14 mouse cellular contexts compared by ENCODE assay signal in the genomic region with DNA sequence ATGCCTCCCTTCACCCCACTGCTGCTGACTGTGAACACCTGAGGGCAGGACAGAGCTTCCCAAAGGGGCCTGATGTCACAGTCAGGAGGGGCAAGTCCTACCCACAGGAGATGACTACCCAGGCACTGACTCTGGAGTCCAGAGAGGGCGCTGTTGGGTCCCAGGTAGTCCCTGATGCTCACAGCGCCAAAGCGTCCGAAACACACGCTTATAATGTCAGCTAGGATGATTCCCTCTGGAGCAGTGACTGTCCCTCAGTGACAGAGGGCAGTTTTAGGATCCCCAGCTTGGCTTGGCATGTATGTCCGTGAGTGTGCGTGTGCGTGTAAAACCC. TPM values are rescaled to one million over a fixed set of nuclear protein-coding genes. Genes with fewer than 3 reads are reported as not detected.
DNase-seq lines count a peak whose midpoint lies in the region; ATAC-seq and TF ChIP-seq lines count a peak whose summit lies in the region.
"Had no signal": no experiment of that assay in that cellular context is flagged by ENCODE, and none has a peak within 500 bp of the region (broad histone marks: within the 10 kb centered on the region; RNA-seq: fewer than 3 reads in every experiment).

No protein-coding gene starts in this region.

- H3K4me2 ChIP-seq in intestine, postnatal 0 days (replicated peaks; ENCODE audit: low read depth) = no peak overlapping the region
- H3K4me2 ChIP-seq in intestine, embryonic 16.5 days (ENCODE audit: low read depth, low read length) = no peak overlapping the region
- H3K4me2 ChIP-seq: forebrain, embryonic 12.5 days; lung, embryonic 15.5 days had no signal

- 0 out of 2 replicates have a peak overlapping the region, but pooled peaks have one; percentile 7 for H3K9ac ChIP-seq in intestine, postnatal 0 days (ENCODE audit: low read depth, low read length)
- H3K9ac ChIP-seq in intestine, embryonic 16.5 days (ENCODE audit: low read depth, low read length) = no peak overlapping the region
- H3K9ac ChIP-seq: forebrain, embryonic 12.5 days; lung, embryonic 15.5 days had no signal

- H3K4me3 ChIP-seq in intestine, postnatal 0 days (ENCODE audit: low read depth, low read length) = no peak overlapping the region
- H3K4me3 ChIP-seq in intestine, embryonic 16.5 days (ENCODE audit: low read length) = no peak overlapping the region
- no peak overlapping the region for H3K4me3 ChIP-seq in thymus, adult 2 months (ENCODE audit: control insufficient read depth, insufficient read depth, low read length)
- H3K4me3 ChIP-seq: forebrain, embryonic 12.5 days; lung, embryonic 15.5 days had no signal

- no peak for TF ChIP-seq POLR2A in thymus, adult 2 months (IDR thresholded peaks at IDR 0.05; ENCODE audit: control insufficient read depth, extremely low read depth, insufficient read depth, low read length, poor library complexity)

- H3K4me1 ChIP-seq in intestine, postnatal 0 days (replicated peaks; ENCODE audit: control insufficient read depth, insufficient read depth, low read length) = no peaks in the 10 kb centered on the region
- H3K4me1 ChIP-seq in intestine, embryonic 16.5 days (ENCODE audit: control insufficient read depth, insufficient read depth, low read length) = peaks cover 61% of the 10 kb centered on the region
- peaks cover 30% of the 10 kb centered on the region for H3K4me1 ChIP-seq in thymus, adult 2 months (replicated peaks; ENCODE audit: control insufficient read depth, insufficient read depth, low read length)

- TF ChIP-seq CTCF in intestine, postnatal 0 days (IDR thresholded peaks at IDR 0.05; ENCODE audit: low read depth) = peak; percentile 51
- peak; percentile 24; the same call in 1 of the 2 replicates for TF ChIP-seq CTCF in thymus, adult 2 months (IDR thresholded peaks at IDR 0.05; ENCODE audit: borderline replicate concordance, control insufficient read depth, extremely low read depth, insufficient read depth, low read length, poor library complexity)

- peaks cover 33% of the 10 kb centered on the region; the same call in 1 of the 2 replicates for H3K36me3 ChIP-seq in intestine, postnatal 0 days (ENCODE audit: control insufficient read depth, insufficient read depth)
- H3K36me3 ChIP-seq in intestine, embryonic 16.5 days (ENCODE audit: control insufficient read depth, insufficient read depth, low read length) = peaks cover 16% of the 10 kb centered on the region
- H3K36me3 ChIP-seq in thymus, adult 2 months (ENCODE audit: control insufficient read depth, insufficient read depth, low read length) = no peaks in the 10 kb centered on the region
- H3K36me3 ChIP-seq: G1E had no signal

- WGBS in intestine, postnatal 0 days = 93% methylated on average over 8 of the region's 8 CpGs
- 83% methylated on average over 8 of the region's 8 CpGs for whole genome bisulfite sequencing in intestine, embryonic 16.5 days
- 97% methylated on average over 8 of the region's 8 CpGs for WGBS in thymus, adult 2 months

- no peak overlapping the region; the same call in 1 of the 2 replicates for H3K27ac ChIP-seq in intestine, postnatal 0 days (ENCODE audit: low read depth, low read length)
- H3K27ac ChIP-seq in intestine, embryonic 16.5 days (ENCODE audit: low read length) = no peak overlapping the region
- no peak overlapping the region for H3K27ac ChIP-seq in thymus, adult 2 months (ENCODE audit: control insufficient read depth, insufficient read depth, low read length)
- H3K27ac ChIP-seq: forebrain, embryonic 12.5 days; lung, embryonic 15.5 days had no signal

- no peak for ATAC-seq in intestine, postnatal 0 days
- no peak for ATAC-seq in intestine, embryonic 16.5 days

- no peaks in the 10 kb centered on the region for H3K27me3 ChIP-seq in intestine, postnatal 0 days (replicated peaks; ENCODE audit: control insufficient read depth, insufficient read depth, low read length)
- no peaks in the 10 kb centered on the region for H3K27me3 ChIP-seq in intestine, embryonic 16.5 days (replicated peaks; ENCODE audit: control insufficient read depth, insufficient read depth, low read length)
- no peaks in the 10 kb centered on the region for H3K27me3 ChIP-seq in thymus, adult 2 months (ENCODE audit: control insufficient read depth, insufficient read depth, low read length)
- H3K27me3 ChIP-seq: forebrain, embryonic 12.5 days; lung, embryonic 15.5 days had no signal

- H3K9me3 ChIP-seq in intestine, postnatal 0 days (ENCODE audit: control insufficient read depth) = no peaks in the 10 kb centered on the region
- no peaks in the 10 kb centered on the region for H3K9me3 ChIP-seq in intestine, embryonic 16.5 days (ENCODE audit: control insufficient read depth, low read length)
- H3K9me3 ChIP-seq: forebrain, embryonic 12.5 days; lung, embryonic 15.5 days had no signal

- no peak for DNase-seq in thymus, adult 2 months
- no peak for DNase-seq in thymus, postnatal 25 days
- peak; percentile 79 for DNase-seq in ZHBTc4 (ENCODE audit: low read depth, low spot score)
- no peak for DNase-seq in adrenal gland, postnatal 36 days
- DNase-seq in testis, postnatal 10 days (ENCODE audit: low spot score) = no peak
- DNase-seq: gastrocnemius, postnatal 14 days; layer of hippocampus, postnatal 36 days; thymus, postnatal 36 days had no signal

RNA-seq across cellular contexts. Expression of a gene that starts 14.0 kb away (rescaled TPM):
- polyA plus RNA-seq in intestine, postnatal 0 days (2015; fragmentation: Nextera tagmentation; extraction: Ambion mirVana) = 13.9 and 14.0 TPM in 2 replicates
- polyA plus RNA-seq in intestine, embryonic 16.5 days (2015; fragmentation: Nextera tagmentation; extraction: Ambion mirVana) = 0.65 and 1.9 TPM in 2 replicates
- polyA plus RNA-seq in thymus, adult 2 months (2012; rRNA removed) = 58.6 and 63.7 TPM in 2 replicates
- total RNA-seq in adrenal gland, postnatal 36 days (2021) = 1 to 10 TPM; 1.6 to 4.9 TPM
- total RNA-seq: gastrocnemius, postnatal 14 days had no signal
- polyA plus RNA-seq: G1E; neural tube, embryonic 11.5 days had no signal

RNA-seq across cellular contexts. Expression of a gene that starts 43.6 kb away (rescaled TPM):
- 5.9 and 6.4 TPM in 2 replicates for polyA plus RNA-seq in intestine, postnatal 0 days (2015; fragmentation: Nextera tagmentation; extraction: Ambion mirVana)
- 4.4 and 4.6 TPM in 2 replicates for polyA plus RNA-seq in intestine, embryonic 16.5 days (2015; fragmentation: Nextera tagmentation; extraction: Ambion mirVana)
- 68.7 and 70.3 TPM in 2 replicates for polyA plus RNA-seq in thymus, adult 2 months (2012; rRNA removed)
- 10 to 100 TPM; 54.8 to 55.5 TPM for total RNA-seq in adrenal gland, postnatal 36 days (2021)
- polyA plus RNA-seq: G1E had no signal
